Mouse (Mus musculus): ENCODE results near the gene Pde6h. TPM values are rescaled to one million over a fixed set of nuclear protein-coding genes. Genes with fewer than 3 reads are reported as not detected.

The Pde6h gene
- polyA plus RNA-seq, 1 experiment = not detected

DNA sequence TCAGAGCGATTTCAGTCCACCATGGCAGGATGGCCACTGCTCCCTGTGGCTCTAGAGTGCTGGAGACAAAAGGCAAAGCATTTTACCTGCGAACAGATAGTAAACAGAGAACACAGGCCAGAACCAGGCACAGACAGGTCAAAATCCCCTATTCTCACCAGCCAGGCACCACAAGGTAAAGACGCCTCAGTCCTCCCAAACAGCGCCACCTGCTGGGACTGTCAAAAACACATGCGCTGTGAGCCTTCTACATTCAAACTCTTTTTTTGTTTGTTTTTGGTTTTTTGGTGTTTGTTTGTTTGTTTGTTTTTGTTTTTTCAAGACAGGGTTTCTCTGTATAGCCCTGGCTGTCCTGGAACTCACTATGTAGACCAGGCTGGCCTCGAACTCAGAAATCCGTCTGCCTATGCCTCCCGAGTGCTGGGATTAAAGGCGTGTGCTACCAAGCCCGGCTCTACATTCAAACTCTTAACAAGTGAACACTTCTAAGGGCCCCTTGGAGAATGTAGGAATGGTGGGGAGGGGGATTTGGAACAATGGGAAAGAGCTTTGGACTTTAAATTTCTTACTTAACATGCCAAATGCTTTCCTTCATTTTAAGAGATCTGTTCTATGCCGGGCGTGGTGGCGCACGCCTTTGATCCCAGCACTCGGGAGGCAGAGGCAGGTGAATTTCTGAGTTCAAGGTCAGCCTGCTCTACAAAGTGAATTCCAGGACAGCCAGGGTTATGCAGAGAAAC, 76.2 kb downstream of the Pde6h start:
- peaks cover 2% of the 10 kb centered on the region; the same call in 1 of the 2 replicates for H3K4me1 ChIP-seq (ENCODE audit: control insufficient read depth, insufficient read depth, low read length)
- TF ChIP-seq CTCF (IDR thresholded peaks at IDR 0.05; ENCODE audit: borderline replicate concordance, insufficient read depth, low read length) (no peak), POLR2A (IDR thresholded peaks at IDR 0.05; ENCODE audit: low read depth, low read length) (no peak)
- H3K4me3 ChIP-seq (ENCODE audit: insufficient read depth, low read length) = no peak overlapping the region
- no peak overlapping the region for H3K27ac ChIP-seq (ENCODE audit: insufficient read depth, low read length)

DNA sequence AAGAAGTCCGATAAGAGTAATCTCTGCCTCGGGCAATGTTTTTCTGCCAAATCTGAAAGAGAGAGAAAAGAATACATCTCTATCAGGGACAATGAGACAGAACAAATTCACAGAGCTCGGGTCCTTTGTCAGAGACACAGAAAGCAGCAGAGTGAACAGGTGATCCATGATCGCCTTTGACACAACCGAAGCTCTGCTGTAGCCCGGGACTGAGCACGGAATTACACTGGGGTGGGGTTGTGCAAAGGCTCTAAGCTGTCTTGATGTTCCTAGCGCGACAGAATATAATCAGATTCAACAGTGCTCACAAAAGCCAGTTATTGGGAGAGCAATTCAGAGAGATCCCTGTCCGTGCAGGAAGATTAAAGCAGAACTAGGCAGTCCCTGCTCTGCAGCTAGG, 77.1 kb downstream of the Pde6h start:
- TF ChIP-seq POLR2A (IDR thresholded peaks at IDR 0.05; ENCODE audit: low read depth, low read length) (no peak), CTCF (IDR thresholded peaks at IDR 0.05; ENCODE audit: borderline replicate concordance, insufficient read depth, low read length) (no peak)
- Histone ChIP-seq H3K27ac (ENCODE audit: insufficient read depth, low read length) (no peak overlapping the region), H3K4me1 (ENCODE audit: control insufficient read depth, insufficient read depth, low read length) (peaks cover 2% of the 10 kb centered on the region; the same call in 1 of the 2 replicates), H3K4me3 (ENCODE audit: insufficient read depth, low read length) (no peak overlapping the region)

DNA sequence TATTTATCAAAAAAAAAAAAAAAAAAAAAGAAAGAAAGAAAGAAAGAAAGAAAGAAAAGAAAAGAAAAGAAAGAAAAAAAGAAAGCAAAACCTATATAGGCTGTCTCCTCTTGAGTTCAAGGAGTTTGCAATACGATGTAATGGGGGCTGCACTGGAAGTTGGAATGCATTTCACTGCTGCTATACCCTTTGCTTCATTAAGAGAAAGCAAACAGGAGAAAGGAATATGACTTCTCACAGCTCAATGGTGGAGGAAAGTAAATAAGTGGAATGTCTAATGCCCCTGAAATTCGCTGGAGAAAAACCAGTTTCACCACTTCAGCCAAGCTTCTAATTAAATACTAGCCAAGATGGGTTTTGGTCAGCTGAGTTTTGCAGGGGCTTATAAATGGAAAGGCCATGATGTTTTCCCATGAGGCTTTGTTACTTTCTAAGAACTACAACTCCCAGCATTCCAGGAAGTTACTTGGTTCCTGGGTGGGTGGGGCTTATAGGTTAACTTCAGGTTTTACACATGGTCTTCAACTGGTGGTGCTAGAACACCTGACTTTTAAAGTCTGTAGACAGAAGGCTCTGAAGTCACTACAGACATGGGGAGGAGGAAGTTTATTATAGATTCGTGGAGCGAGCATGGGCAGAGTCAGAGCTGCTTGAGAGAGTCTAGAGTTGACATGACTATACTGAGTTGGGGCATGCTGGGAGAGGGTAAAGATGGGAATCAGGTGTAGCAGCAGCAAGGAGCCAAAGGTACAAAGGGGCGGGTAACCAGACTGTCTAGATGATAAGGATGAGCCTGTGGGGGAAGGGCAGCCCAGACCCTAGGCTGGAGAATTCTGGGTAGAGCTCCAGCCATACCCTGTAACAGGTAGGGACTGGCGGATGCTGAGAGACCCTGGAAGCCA, 77.9 kb downstream of the Pde6h start:
- TF ChIP-seq POLR2A (IDR thresholded peaks at IDR 0.05; ENCODE audit: low read depth, low read length) (no peak), CTCF (IDR thresholded peaks at IDR 0.05; ENCODE audit: borderline replicate concordance, insufficient read depth, low read length) (no peak)
- Histone ChIP-seq H3K27ac (ENCODE audit: insufficient read depth, low read length) (no peak overlapping the region), H3K4me3 (ENCODE audit: insufficient read depth, low read length) (no peak overlapping the region), H3K4me1 (ENCODE audit: control insufficient read depth, insufficient read depth, low read length) (peaks cover 2% of the 10 kb centered on the region; the same call in 1 of the 2 replicates)

DNA sequence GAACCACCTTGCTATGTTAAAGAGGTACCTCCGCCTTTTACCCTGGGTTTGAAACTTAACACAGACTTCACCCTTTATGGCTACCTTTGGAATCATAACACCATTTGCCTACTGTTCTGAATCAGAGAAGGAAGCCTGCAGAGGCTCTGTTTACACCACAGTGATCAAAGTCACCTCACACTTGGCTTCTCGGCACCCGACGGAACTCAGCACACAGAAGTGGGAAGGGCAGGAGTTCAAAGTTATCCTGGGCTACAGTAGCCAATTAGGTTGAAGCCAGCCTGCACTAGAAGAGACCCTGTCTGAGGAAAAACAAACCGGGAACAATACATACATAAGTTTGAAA, 78.5 kb downstream of the Pde6h start:
- Histone ChIP-seq H3K4me1 (ENCODE audit: control insufficient read depth, insufficient read depth, low read length) (peaks cover 2% of the 10 kb centered on the region; the same call in 1 of the 2 replicates), H3K27ac (ENCODE audit: insufficient read depth, low read length) (no peak overlapping the region), H3K4me3 (ENCODE audit: insufficient read depth, low read length) (no peak overlapping the region)
- TF ChIP-seq POLR2A (IDR thresholded peaks at IDR 0.05; ENCODE audit: low read depth, low read length) (no peak), CTCF (IDR thresholded peaks at IDR 0.05; ENCODE audit: borderline replicate concordance, insufficient read depth, low read length) (no peak)

DNA sequence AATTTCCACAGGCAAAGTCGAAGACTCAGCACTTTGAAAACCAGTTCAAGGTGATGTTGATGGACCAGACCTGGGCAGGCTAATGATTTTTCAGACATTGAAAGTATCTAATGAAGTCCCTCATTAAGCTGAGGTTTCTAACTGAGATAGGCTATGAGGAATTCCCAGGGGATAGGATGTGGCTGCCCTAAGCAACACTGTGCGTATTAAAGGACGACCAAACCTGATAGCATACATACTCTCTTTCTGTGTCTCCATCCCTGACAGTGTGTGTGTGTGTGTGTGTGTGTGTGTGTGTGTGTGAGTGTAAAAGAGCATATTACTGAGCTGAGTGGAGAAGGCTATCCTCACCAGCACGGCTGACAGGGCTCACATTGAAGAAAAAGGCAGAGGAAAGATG, 80.7 kb downstream of the Pde6h start:
- H3K4me3 ChIP-seq (ENCODE audit: insufficient read depth, low read length) = no peak overlapping the region
- no peak for TF ChIP-seq POLR2A (IDR thresholded peaks at IDR 0.05; ENCODE audit: low read depth, low read length)
- TF ChIP-seq CTCF (IDR thresholded peaks at IDR 0.05; ENCODE audit: borderline replicate concordance, insufficient read depth, low read length) = no peak
- no peak overlapping the region for H3K27ac ChIP-seq (ENCODE audit: insufficient read depth, low read length)
- H3K4me1 ChIP-seq (ENCODE audit: control insufficient read depth, insufficient read depth, low read length) = no peaks in the 10 kb centered on the region

DNA sequence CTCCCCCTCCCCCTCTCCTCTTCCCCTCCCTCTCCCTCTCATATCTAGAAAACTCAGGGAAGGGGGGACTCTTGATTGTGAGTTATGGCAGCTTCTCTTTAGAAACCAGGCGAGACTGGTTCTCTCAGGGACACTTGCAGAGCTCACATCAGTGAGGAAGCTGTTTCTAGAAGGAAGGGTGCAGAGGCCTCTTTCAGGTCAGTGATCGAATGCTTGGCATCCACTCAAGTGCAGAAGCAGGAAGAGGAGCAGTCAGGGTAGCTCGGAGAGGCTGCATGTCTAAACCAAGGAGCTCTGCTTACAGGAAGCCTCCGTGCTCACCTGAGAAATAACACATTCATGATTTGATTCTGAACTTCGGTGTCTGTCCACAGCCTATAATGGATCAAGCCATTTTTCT, 87.6 kb downstream of the Pde6h start:
- H3K4me1 ChIP-seq (ENCODE audit: control insufficient read depth, insufficient read depth, low read length) = no peaks in the 10 kb centered on the region
- TF ChIP-seq POLR2A (IDR thresholded peaks at IDR 0.05; ENCODE audit: low read depth, low read length) = no peak
- no peak for TF ChIP-seq CTCF (IDR thresholded peaks at IDR 0.05; ENCODE audit: borderline replicate concordance, insufficient read depth, low read length)
- H3K4me3 ChIP-seq (ENCODE audit: insufficient read depth, low read length) = no peak overlapping the region
- no peak overlapping the region for H3K27ac ChIP-seq (ENCODE audit: insufficient read depth, low read length)

DNA sequence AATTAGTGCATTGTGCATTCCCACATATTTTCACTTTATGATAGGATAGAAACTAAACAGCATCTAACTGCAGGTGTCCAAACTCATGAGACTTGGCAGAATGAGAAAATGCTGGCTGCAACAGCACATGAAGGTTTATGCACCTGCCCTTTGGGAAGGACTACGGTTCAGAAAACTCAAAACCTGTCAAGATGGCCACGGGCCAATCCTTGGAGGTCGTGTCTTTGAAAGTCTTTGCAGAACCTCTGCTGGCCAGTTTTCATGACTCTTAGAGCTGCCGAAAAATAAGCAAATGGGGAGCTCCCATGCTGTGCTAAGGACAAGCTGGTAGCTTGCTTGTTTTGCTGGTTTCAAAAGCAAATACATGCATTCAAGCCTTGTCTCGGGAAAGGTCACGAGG, 90.7 kb downstream of the Pde6h start:
- H3K4me1 ChIP-seq (ENCODE audit: control insufficient read depth, insufficient read depth, low read length) = no peaks in the 10 kb centered on the region
- no peak for TF ChIP-seq POLR2A (IDR thresholded peaks at IDR 0.05; ENCODE audit: low read depth, low read length)
- TF ChIP-seq CTCF (IDR thresholded peaks at IDR 0.05; ENCODE audit: borderline replicate concordance, insufficient read depth, low read length) = no peak
- no peak overlapping the region for H3K4me3 ChIP-seq (ENCODE audit: insufficient read depth, low read length)
- no peak overlapping the region for H3K27ac ChIP-seq (ENCODE audit: insufficient read depth, low read length)

DNA sequence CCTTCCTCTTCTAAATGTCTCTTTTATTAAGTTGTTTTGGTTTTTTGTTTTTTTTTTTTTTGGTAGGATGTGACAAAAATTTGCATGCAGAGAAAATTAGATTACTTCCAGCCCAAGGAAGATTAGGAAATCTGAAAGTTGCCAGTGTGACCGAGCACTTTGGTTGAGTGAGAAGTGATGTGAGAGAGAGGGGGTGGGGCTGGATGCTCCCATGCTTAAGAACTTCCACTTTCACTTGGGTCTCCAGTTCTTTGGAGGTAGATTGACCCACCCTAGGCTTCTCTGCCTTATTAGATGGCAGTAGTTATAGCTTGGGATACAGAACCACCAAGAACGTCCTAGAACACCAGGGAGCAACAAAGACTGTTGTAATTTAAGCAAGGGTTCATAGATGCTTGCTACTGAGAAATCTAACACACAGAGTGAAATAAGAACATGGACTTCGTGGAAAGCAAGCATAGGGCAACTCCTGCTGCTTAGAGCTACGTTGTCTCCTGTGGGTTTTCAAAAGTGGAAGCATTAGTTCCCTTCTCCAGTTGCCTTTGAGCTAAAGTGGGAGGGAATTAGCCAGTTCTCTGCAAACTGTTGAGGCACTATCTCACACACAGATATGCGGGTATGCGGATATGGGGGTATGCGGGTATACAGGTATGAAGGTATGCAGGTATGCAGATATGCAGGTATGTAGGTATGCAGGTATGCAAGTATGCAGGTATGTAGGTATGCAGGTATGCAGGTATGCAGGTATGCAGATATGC, 93.8 kb downstream of the Pde6h start:
- H3K27ac ChIP-seq (ENCODE audit: insufficient read depth, low read length) = no peak overlapping the region
- TF ChIP-seq CTCF (IDR thresholded peaks at IDR 0.05; ENCODE audit: borderline replicate concordance, insufficient read depth, low read length) (no peak), POLR2A (IDR thresholded peaks at IDR 0.05; ENCODE audit: low read depth, low read length) (no peak)

More for the DNA sequence above, 93.8 kb downstream of the Pde6h start:
- Histone ChIP-seq H3K4me1 (ENCODE audit: control insufficient read depth, insufficient read depth, low read length) (no peaks in the 10 kb centered on the region), H3K4me3 (ENCODE audit: insufficient read depth, low read length) (no peak overlapping the region)

Other genes starting within 250 kb of the Pde6h start
- not detected in 2 replicates for gene Gucy2c, start 142.1 kb upstream of the Pde6h start, polyA plus RNA-seq (2011; ENCODE audit: insufficient read length, low read depth, missing spikeins)
- gene Hist4h4, start 119.4 kb upstream of the Pde6h start, polyA plus RNA-seq (2011; ENCODE audit: insufficient read length, low read depth, missing spikeins) = 0.28 and 0.72 TPM in 2 replicates
- 31.3 and 46.4 TPM in 2 replicates for gene H2afj, start 115.6 kb upstream of the Pde6h start, polyA plus RNA-seq (2011; ENCODE audit: insufficient read length, low read depth, missing spikeins)
- 0.63 and 1.4 TPM in 2 replicates for gene BC049715, start 96.2 kb upstream of the Pde6h start, polyA plus RNA-seq (2011; ENCODE audit: insufficient read length, low read depth, missing spikeins)
- 68.5 and 85.3 TPM in 2 replicates for gene Wbp11, start 95.6 kb upstream of the Pde6h start, polyA plus RNA-seq (2011; ENCODE audit: insufficient read length, low read depth, missing spikeins)
- not detected in 2 replicates for gene Smco3, start 88.4 kb upstream of the Pde6h start, polyA plus RNA-seq (2011; ENCODE audit: insufficient read length, low read depth, missing spikeins)
- gene Art4, start 66.1 kb upstream of the Pde6h start, polyA plus RNA-seq (2011; ENCODE audit: insufficient read length, low read depth, missing spikeins) = not detected in 2 replicates
- 2,420 and 2,717 TPM in 2 replicates for gene Mgp, start 48.0 kb upstream of the Pde6h start, polyA plus RNA-seq (2011; ENCODE audit: insufficient read length, low read depth, missing spikeins)
- 1.7 and 1.9 TPM in 2 replicates for gene Erp27, start 1.7 kb upstream of the Pde6h start, polyA plus RNA-seq (2011; ENCODE audit: insufficient read length, low read depth, missing spikeins)
- 221 and 426 TPM in 2 replicates for gene Arhgdib, start 18.1 kb downstream of the Pde6h start, polyA plus RNA-seq (2011; ENCODE audit: insufficient read length, low read depth, missing spikeins)
- gene Rerg, start 246.7 kb downstream of the Pde6h start, polyA plus RNA-seq (2011; ENCODE audit: insufficient read length, low read depth, missing spikeins) = 5.8 and 15.2 TPM in 2 replicates